Mouse (Mus musculus) liver, adult 2 months (tissue): Measurements from ENCODE around the gene Erich6b.

Experiments used
- CTCF ChIP-seq: fragments of 200-500 bp; IDR thresholded peaks from 2 replicates; pipeline ENCODE4 v1.5.1; 2011; ENCODE audit warnings: low read depth, low read length, control low read depth
- POLR2A ChIP-seq: fragments of 200-500 bp; IDR thresholded peaks from 2 replicates; pipeline ENCODE4 v1.6.1; 2011; ENCODE audit warnings: low read length, control low read depth; ENCODE audit not compliant: insufficient read depth; ENCODE audit errors: extremely low read depth

GRCm38 (mm10) chr14:75690428-75690827, 48.4 kb downstream of the Erich6b start:
- TF ChIP-seq CTCF (no peak), POLR2A (no peak)
